Mouse (Mus musculus) embryo, embryonic 10 days (tissue): ENCODE measurements around the gene Fjx1.

Experiments used
- DNase-seq: peaks from one replicate; pipeline ENCODE4 v3.0.0-alpha.2; 2015; ENCODE audit warnings: low spot score

Fjx1 gene

GRCm38 (mm10) chr2:102426434-102426833, 25.9 kb downstream of the Fjx1 start:
- peak; percentile 27 for DNase-seq

GRCm38 (mm10) chr2:102416149-102416743, 36.1 kb downstream of the Fjx1 start:
- DNase-seq = no peak

- DNase-seq = no peak
Observed at GRCm38 (mm10) chr2:102412738-102413137, 39.6 kb downstream of the Fjx1 start.

- DNase-seq = no peak
Observed at GRCm38 (mm10) chr2:102410615-102411014, 41.7 kb downstream of the Fjx1 start.

GRCm38 (mm10) chr2:102409741-102410140, 42.6 kb downstream of the Fjx1 start:
- no peak for DNase-seq

GRCm38 (mm10) chr2:102407363-102408184, 44.7 kb downstream of the Fjx1 start, which contains the start of gene Trim44:
Gene Trim44, minus strand, starts transcription at chr2:102407828.
- peak; percentile 50 for DNase-seq

GRCm38 (mm10) chr2:102406324-102407304, 45.7 kb downstream of the Fjx1 start:
- no peak for DNase-seq

- no peak for DNase-seq
Observed at GRCm38 (mm10) chr2:102403982-102404381, 48.3 kb downstream of the Fjx1 start.

- DNase-seq = no peak
Observed at GRCm38 (mm10) chr2:102403306-102403705, 49.0 kb downstream of the Fjx1 start.

GRCm38 (mm10) chr2:102401352-102401692, 51.0 kb downstream of the Fjx1 start:
- no peak for DNase-seq

- peak; percentile 83 for DNase-seq
Observed at GRCm38 (mm10) chr2:102400605-102401351, 51.5 kb downstream of the Fjx1 start.

- DNase-seq = no peak
Observed at GRCm38 (mm10) chr2:102399864-102400604, 52.3 kb downstream of the Fjx1 start.
